Mouse (Mus musculus) kidney, adult 2 months (tissue): ENCODE measurements at regions not wholly inside any gene's neighbourhood (a gene's known extent, or its start where the extent isn't known, plus 50 kb on each side); places are given as distances from the start of the nearest gene placed in this dataset.

Source experiments
- CTCF ChIP-seq: fragments of 200-500 bp; conservative IDR thresholded peaks from 2 replicates; pipeline ENCODE4 v1.5.1; 2011; ENCODE audit warnings: low read depth, mild to moderate bottlenecking, control low read depth, low read length, moderate library complexity, mixed read lengths; ENCODE audit not compliant: insufficient read depth, insufficient read length
- POLR2A ChIP-seq: fragments of 200-500 bp; IDR thresholded peaks from one replicate; pipeline ENCODE4 v1.6.1; 2011; ENCODE audit warnings: low read depth, low read length, control low read depth

DNA sequence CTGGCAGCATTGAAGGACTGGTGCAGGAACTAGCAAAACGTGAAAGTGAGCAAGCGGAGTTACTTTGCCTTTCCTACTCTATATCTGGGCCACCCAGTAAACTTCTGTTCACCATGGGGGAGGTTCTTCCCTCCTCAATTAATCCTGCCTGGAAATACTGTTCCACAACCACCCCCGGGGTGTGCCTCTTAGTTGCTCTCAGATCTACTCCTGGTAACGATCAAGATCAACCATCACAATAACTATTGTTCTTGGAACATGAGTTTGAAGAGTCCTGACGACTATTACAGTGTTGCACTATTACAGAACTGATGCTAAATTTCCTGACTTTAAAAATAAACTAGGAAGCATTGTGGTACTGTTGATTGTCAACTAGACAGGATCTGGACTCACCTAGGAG, 57.8 kb upstream of the S1pr1 start:
- no peak for TF ChIP-seq CTCF
- no peak for TF ChIP-seq POLR2A
